Mouse (Mus musculus) cerebral cortex, adult 2 months (tissue): Measurements from ENCODE around the gene Lrrc43.

Experiments used
- WGBS: fragments of 180-500 bp; shearing (Covaris S2); methylation state at CpG from one replicate; pipeline ENCODE4 v1.1.7; 2018; 5-methylcytosine and 5-hydroxymethylcytosine counted together

Gene Lrrc43

GRCm38 (mm10) chr5:123520666-123521065 lies 31.6 kb downstream of the Lrrc43 start:
- 88% methylated on average over 9 of the region's 9 CpGs for WGBS

- WGBS = 80% methylated on average over 1 of the region's 1 CpGs
These were observed 32.5 kb downstream of the Lrrc43 start for GRCm38 (mm10) chr5:123521621-123522020.

GRCm38 (mm10) chr5:123522166-123522565 lies 33.1 kb downstream of the Lrrc43 start:
- 83% methylated on average over 1 of the region's 1 CpGs for WGBS

- WGBS = under 1% methylated on average over 82 of the region's 82 CpGs
These were observed 34.7 kb downstream of the Lrrc43 start, which contains the start of gene Diablo for GRCm38 (mm10) chr5:123523692-123524392. Diablo (minus strand) TSS chr5:123524176.

- under 1% methylated on average over 23 of the region's 27 CpGs for WGBS
These were observed 35.3 kb downstream of the Lrrc43 start for GRCm38 (mm10) chr5:123524393-123524750.

GRCm38 (mm10) chr5:123525281-123525680 lies 36.2 kb downstream of the Lrrc43 start, which contains the start of gene Gm49027:
Gm49027 (minus strand) TSS chr5:123525488.
- 84% methylated on average over 7 of the region's 7 CpGs for WGBS

GRCm38 (mm10) chr5:123525916-123526495 lies 36.9 kb downstream of the Lrrc43 start:
- WGBS = 84% methylated on average over 9 of the region's 9 CpGs

- WGBS = 54% methylated on average over 7 of the region's 7 CpGs
These were observed 39.5 kb downstream of the Lrrc43 start for GRCm38 (mm10) chr5:123528641-123529040.

- 81% methylated on average over 8 of the region's 8 CpGs for WGBS
These were observed 41.0 kb downstream of the Lrrc43 start for GRCm38 (mm10) chr5:123530056-123530455.

GRCm38 (mm10) chr5:123533801-123534200 lies 44.7 kb downstream of the Lrrc43 start:
- 93% methylated on average over 10 of the region's 10 CpGs for WGBS

GRCm38 (mm10) chr5:123555693-123556092 lies 66.6 kb downstream of the Lrrc43 start:
- WGBS = 81% methylated on average over 7 of the region's 7 CpGs

- WGBS = 42% methylated on average over 2 of the region's 2 CpGs
These were observed 67.3 kb downstream of the Lrrc43 start for GRCm38 (mm10) chr5:123556451-123556850.
